Mouse (Mus musculus): ENCODE data around the gene Pik3cd. TPM values are rescaled to one million over a fixed set of nuclear protein-coding genes. Genes with fewer than 3 reads are reported as not detected.
A peak's percentile ranks its signal among the peaks of the same experiment; 100 is the strongest.

Pik3cd gene
- polyA plus RNA-seq, 1 experiment from 2014 or later = 3.8 TPM

DNA sequence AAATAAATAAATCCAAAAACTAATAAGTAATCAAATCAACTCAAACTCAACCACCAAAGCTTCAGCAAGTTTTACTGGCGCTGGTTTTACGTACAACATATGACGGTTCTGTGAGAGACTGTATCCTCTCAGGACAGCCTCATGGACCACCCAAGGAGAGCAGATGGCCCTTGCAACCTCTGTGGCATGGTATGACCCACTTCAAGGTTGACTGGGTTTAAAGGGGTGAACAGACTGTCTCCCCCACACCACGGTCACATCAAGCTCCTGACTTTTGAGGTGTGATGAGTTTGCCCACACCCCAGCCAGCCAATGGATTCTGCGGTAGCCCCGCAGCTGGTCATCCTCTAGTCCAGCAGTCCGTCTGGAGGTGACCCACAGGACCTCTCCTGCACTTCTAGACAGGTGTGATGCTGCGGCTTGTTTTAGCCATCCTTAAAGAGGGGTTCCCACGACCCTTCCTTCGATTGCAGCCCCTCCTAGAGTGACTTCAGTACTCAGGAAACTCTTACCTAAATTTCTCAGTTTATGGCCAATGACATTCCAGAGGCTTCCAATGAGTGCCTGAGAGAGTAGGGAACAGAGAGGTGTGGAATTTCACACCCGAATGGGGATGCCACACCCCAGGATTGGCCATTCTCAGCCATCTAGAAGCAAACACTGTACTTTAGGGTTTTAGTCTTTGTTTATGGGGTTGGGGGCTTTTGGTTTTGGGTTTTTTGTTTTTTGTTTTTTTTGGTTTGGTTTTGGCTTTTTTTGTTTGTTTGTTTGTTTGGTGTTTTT lies 17.3 kb downstream of the Pik3cd start:
- Histone ChIP-seq H3K4me2 (no peak overlapping the region), H3K27me3 (no peaks in the 10 kb centered on the region), H3K4me3 (replicated peaks) (no peak overlapping the region), H3K27ac (no peak overlapping the region; the same call in 1 of the 2 replicates), H3K9ac (replicated peaks) (no peak overlapping the region), H3K36me3 (no peaks in the 10 kb centered on the region), H3K4me1 (replicated peaks) (peaks cover 14% of the 10 kb centered on the region), H3K9me3 (no peaks in the 10 kb centered on the region)
- ATAC-seq (ENCODE audit: insufficient number of reproducible peaks, insufficient read depth, low FRiP score, low TSS enrichment, low read depth) = no peak; the same call in 1 of the 2 replicates
- 44% methylated on average over 11 of the region's 11 CpGs for WGBS

- 9% methylated on average over 7 of the region's 7 CpGs for WGBS
- Histone ChIP-seq H3K4me2 (no peak overlapping the region), H3K4me3 (replicated peaks) (no peak overlapping the region), H3K27me3 (no peaks in the 10 kb centered on the region), H3K4me1 (replicated peaks) (peaks cover 14% of the 10 kb centered on the region), H3K36me3 (no peaks in the 10 kb centered on the region), H3K27ac (no peak overlapping the region), H3K9ac (replicated peaks) (no peak overlapping the region), H3K9me3 (no peaks in the 10 kb centered on the region)
- no peak for ATAC-seq (ENCODE audit: insufficient number of reproducible peaks, insufficient read depth, low FRiP score, low TSS enrichment, low read depth)
Measured at GRCm38 (mm10) chr4:149683875-149684274, 18.5 kb downstream of the Pik3cd start.

GRCm38 (mm10) chr4:149679056-149679770 lies 23.2 kb downstream of the Pik3cd start:
- H3K4me2 ChIP-seq = no peak overlapping the region
- H3K4me1 ChIP-seq (replicated peaks) = peaks cover 9% of the 10 kb centered on the region; the same call in 1 of the 2 replicates
- H3K27ac ChIP-seq = no peak overlapping the region
- no peaks in the 10 kb centered on the region for H3K9me3 ChIP-seq
- H3K36me3 ChIP-seq = no peaks in the 10 kb centered on the region
- 71% methylated on average over 11 of the region's 11 CpGs for WGBS
- peaks cover 24% of the 10 kb centered on the region for H3K27me3 ChIP-seq
- H3K9ac ChIP-seq (replicated peaks) = no peak overlapping the region
- no peak overlapping the region for H3K4me3 ChIP-seq (replicated peaks)
- ATAC-seq (ENCODE audit: insufficient number of reproducible peaks, insufficient read depth, low FRiP score, low TSS enrichment, low read depth) = no peak

- H3K27me3 ChIP-seq = peaks cover 33% of the 10 kb centered on the region
- no peak overlapping the region for H3K27ac ChIP-seq
- no peak for ATAC-seq (ENCODE audit: insufficient number of reproducible peaks, insufficient read depth, low FRiP score, low TSS enrichment, low read depth)
- no peak overlapping the region for H3K9ac ChIP-seq (replicated peaks)
- H3K9me3 ChIP-seq = no peaks in the 10 kb centered on the region
- H3K4me2 ChIP-seq = no peak overlapping the region
- H3K4me3 ChIP-seq (replicated peaks) = no peak overlapping the region
- WGBS = 87% methylated on average over 1 of the region's 1 CpGs
- no peaks in the 10 kb centered on the region for H3K36me3 ChIP-seq
- 0 out of 2 replicates have a peak, but pooled peaks cover 5% of the 10 kb centered on the region for H3K4me1 ChIP-seq (replicated peaks)
Measured at GRCm38 (mm10) chr4:149678006-149678405, 24.4 kb downstream of the Pik3cd start.

GRCm38 (mm10) chr4:149675378-149676261 lies 26.8 kb downstream of the Pik3cd start:
- peaks cover 33% of the 10 kb centered on the region for H3K27me3 ChIP-seq
- H3K9me3 ChIP-seq = no peaks in the 10 kb centered on the region
- H3K27ac ChIP-seq = no peak overlapping the region
- peak overlapping the region; percentile 64 for H3K9ac ChIP-seq (replicated peaks)
- peak overlapping the region; percentile 69 for H3K4me3 ChIP-seq (replicated peaks)
- H3K4me1 ChIP-seq (replicated peaks) = 0 out of 2 replicates have a peak, but pooled peaks cover 5% of the 10 kb centered on the region
- H3K4me2 ChIP-seq = peak overlapping the region; percentile 99
- under 1% methylated on average over 60 of the region's 60 CpGs for WGBS
- no peaks in the 10 kb centered on the region for H3K36me3 ChIP-seq
- peak; percentile 83 for ATAC-seq (ENCODE audit: insufficient number of reproducible peaks, insufficient read depth, low FRiP score, low TSS enrichment, low read depth)

- Histone ChIP-seq H3K4me3 (replicated peaks) (peak overlapping the region; percentile 69), H3K9ac (replicated peaks) (peak overlapping the region; percentile 64; the same call in 1 of the 2 replicates), H3K4me1 (replicated peaks) (0 out of 2 replicates have a peak, but pooled peaks cover 5% of the 10 kb centered on the region), H3K4me2 (peak overlapping the region; percentile 99), H3K36me3 (no peaks in the 10 kb centered on the region), H3K27me3 (peaks cover 33% of the 10 kb centered on the region), H3K9me3 (no peaks in the 10 kb centered on the region), H3K27ac (no peak overlapping the region)
- WGBS = 15% methylated on average over 8 of the region's 8 CpGs
- no peak for ATAC-seq (ENCODE audit: insufficient number of reproducible peaks, insufficient read depth, low FRiP score, low TSS enrichment, low read depth)
Measured at GRCm38 (mm10) chr4:149674814-149675377, 27.5 kb downstream of the Pik3cd start.

- H3K4me1 ChIP-seq (replicated peaks) = 0 out of 2 replicates have a peak, but pooled peaks cover 5% of the 10 kb centered on the region
- H3K4me2 ChIP-seq = no peak overlapping the region
- ATAC-seq (ENCODE audit: insufficient number of reproducible peaks, insufficient read depth, low FRiP score, low TSS enrichment, low read depth) = no peak
- no peak overlapping the region for H3K9ac ChIP-seq (replicated peaks)
- H3K27ac ChIP-seq = no peak overlapping the region
- no peak overlapping the region for H3K4me3 ChIP-seq (replicated peaks)
- H3K36me3 ChIP-seq = no peaks in the 10 kb centered on the region
- peaks cover 33% of the 10 kb centered on the region for H3K27me3 ChIP-seq
- WGBS = 92% methylated on average over 5 of the region's 5 CpGs
- no peaks in the 10 kb centered on the region for H3K9me3 ChIP-seq
Measured at GRCm38 (mm10) chr4:149672747-149673146, 29.6 kb downstream of the Pik3cd start.

- Histone ChIP-seq H3K4me2 (no peak overlapping the region), H3K36me3 (no peaks in the 10 kb centered on the region), H3K9ac (replicated peaks) (no peak overlapping the region)
Measured at GRCm38 (mm10) chr4:149671175-149671574, 31.2 kb downstream of the Pik3cd start.

GRCm38 (mm10) chr4:149665692-149666090 lies 36.7 kb downstream of the Pik3cd start:
- H3K27me3 ChIP-seq = no peaks in the 10 kb centered on the region
- no peak for ATAC-seq (ENCODE audit: insufficient number of reproducible peaks, insufficient read depth, low FRiP score, low TSS enrichment, low read depth)
- no peak overlapping the region for H3K4me3 ChIP-seq (replicated peaks)
- H3K27ac ChIP-seq = no peak overlapping the region
- H3K4me2 ChIP-seq = no peak overlapping the region
- H3K4me1 ChIP-seq (replicated peaks) = 0 out of 2 replicates have a peak, but pooled peaks cover 3% of the 10 kb centered on the region
- no peak overlapping the region for H3K9ac ChIP-seq (replicated peaks)
- H3K9me3 ChIP-seq = no peaks in the 10 kb centered on the region
- WGBS = 86% methylated on average over 6 of the region's 6 CpGs
- H3K36me3 ChIP-seq = no peaks in the 10 kb centered on the region

More at GRCm38 (mm10) chr4:149671175-149671574, 31.2 kb downstream of the Pik3cd start:
- no peak for ATAC-seq (ENCODE audit: insufficient number of reproducible peaks, insufficient read depth, low FRiP score, low TSS enrichment, low read depth)
- Histone ChIP-seq H3K27me3 (peaks cover 28% of the 10 kb centered on the region), H3K9me3 (no peaks in the 10 kb centered on the region), H3K4me1 (replicated peaks) (0 out of 2 replicates have a peak, but pooled peaks cover 5% of the 10 kb centered on the region), H3K27ac (no peak overlapping the region), H3K4me3 (replicated peaks) (no peak overlapping the region)
- WGBS = 95% methylated on average over 6 of the region's 6 CpGs

GRCm38 (mm10) chr4:149665016-149665691 lies 37.2 kb downstream of the Pik3cd start:
- WGBS = 78% methylated on average over 6 of the region's 6 CpGs
- ATAC-seq (ENCODE audit: insufficient number of reproducible peaks, insufficient read depth, low FRiP score, low TSS enrichment, low read depth) = no peak
- no peak overlapping the region for H3K27ac ChIP-seq

More at GRCm38 (mm10) chr4:149665016-149665691, 37.2 kb downstream of the Pik3cd start:
- no peaks in the 10 kb centered on the region for H3K36me3 ChIP-seq
- no peak overlapping the region for H3K9ac ChIP-seq (replicated peaks)
- H3K4me1 ChIP-seq (replicated peaks) = 0 out of 2 replicates have a peak, but pooled peaks cover 3% of the 10 kb centered on the region
- H3K9me3 ChIP-seq = no peaks in the 10 kb centered on the region
- no peaks in the 10 kb centered on the region for H3K27me3 ChIP-seq
- no peak overlapping the region for H3K4me3 ChIP-seq (replicated peaks)
- no peak overlapping the region for H3K4me2 ChIP-seq

Measured in limb, embryonic 12.5 days (tissue).